Mouse (Mus musculus) ovary, adult 10 weeks (tissue): ENCODE data around the gene Olfr1505. TPM values are rescaled to one million over a fixed set of nuclear protein-coding genes. Genes with fewer than 3 reads are reported as not detected.

Experiments used
- polyA plus RNA-seq: library from polyadenylated mRNA; stranded (reverse); fragments of 350-450 nt; fragmentation: Illumina TruSeq; extraction: RNeasy Lipid Tissue Mini Kit (QIAGEN cat#74804); gene quantifications from one replicate; pipeline ENCODE4 v1.2.3, GENCODE M21; 2014

Olfr1505 gene
- polyA plus RNA-seq: not detected

GRCm38 (mm10) chr19:13913230-13913629 is at the start of gene Olfr1505:
Gene Olfr1505 (plus strand): TSS chr19:13913530.

DNA sequence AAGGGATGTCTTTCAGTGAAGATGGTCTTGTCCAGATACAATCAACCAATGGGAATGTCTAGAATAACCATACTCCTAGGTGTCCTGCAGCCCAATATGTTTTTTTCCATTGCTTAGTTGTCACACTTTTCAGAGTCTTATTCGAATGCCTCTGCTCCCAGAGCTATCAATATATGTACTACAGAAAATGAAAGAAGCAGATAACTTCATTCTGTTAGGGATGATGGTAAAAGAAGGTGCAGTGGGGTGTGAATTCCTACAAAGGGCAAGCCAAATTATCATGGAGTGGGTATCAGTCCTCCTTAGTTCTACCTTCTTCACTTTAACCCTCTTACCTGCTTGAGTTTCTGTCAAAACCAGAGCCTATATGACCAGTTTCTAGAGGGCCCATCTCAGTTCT is 15.5 kb upstream of the Olfr1505 start, which contains the start of gene Olfr1504:
Olfr1504 (minus strand) TSS at position 101 of the 400 bp plus-strand sequence.

Other genes starting within 250 kb of the Olfr1505 start
- gene Olfr1491, start 216.3 kb upstream of the Olfr1505 start, polyA plus RNA-seq: not detected
- not detected for gene Olfr1493-ps1, start 190.3 kb upstream of the Olfr1505 start, polyA plus RNA-seq
- not detected for gene Olfr1494, start 173.8 kb upstream of the Olfr1505 start, polyA plus RNA-seq
- not detected for gene Olfr1495, start 148.9 kb upstream of the Olfr1505 start, polyA plus RNA-seq
- gene Olfr1496, start 135.7 kb upstream of the Olfr1505 start, polyA plus RNA-seq: not detected
- not detected for gene Olfr1497, start 115.3 kb upstream of the Olfr1505 start, polyA plus RNA-seq
- gene Olfr1499, start 94.1 kb upstream of the Olfr1505 start, polyA plus RNA-seq: not detected
- not detected for gene Olfr1500, start 83.0 kb upstream of the Olfr1505 start, polyA plus RNA-seq
- not detected for gene Olfr1501, start 62.8 kb upstream of the Olfr1505 start, polyA plus RNA-seq
- gene Olfr1502, start 51.7 kb upstream of the Olfr1505 start, polyA plus RNA-seq: not detected
- gene Olfr1504, start 15.6 kb upstream of the Olfr1505 start, polyA plus RNA-seq: not detected